Comparison of ENCODE assay signal across 8 mouse cellular contexts in the genomic region with DNA sequence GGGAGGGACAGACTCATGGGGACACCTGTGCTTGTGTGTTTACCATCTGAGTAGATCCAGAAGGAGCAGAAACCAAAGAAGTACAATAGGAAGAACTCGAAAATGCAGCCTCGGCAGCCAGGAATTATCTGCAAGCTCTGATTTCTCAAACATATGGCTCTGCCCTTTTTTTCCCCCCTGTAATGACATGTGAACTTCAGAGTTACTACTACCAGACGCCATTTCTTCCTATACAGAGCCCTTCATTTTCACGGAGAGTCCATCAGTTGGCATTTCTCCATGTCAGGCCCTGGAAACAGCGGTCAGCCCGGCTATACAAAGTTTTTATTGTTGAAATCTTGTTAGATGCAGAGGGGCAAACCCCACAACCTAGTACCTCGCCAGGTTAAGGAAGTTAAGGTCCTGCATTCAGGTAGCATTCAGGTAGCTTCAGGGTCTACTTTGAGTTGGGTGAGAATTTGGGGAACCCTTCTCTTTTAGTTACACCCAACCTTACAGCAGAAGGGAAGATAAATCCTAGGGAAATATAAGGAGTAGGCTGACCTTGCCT. TPM values are rescaled to one million over a fixed set of nuclear protein-coding genes. Genes with fewer than 3 reads are reported as not detected.
A peak's percentile ranks its signal among the peaks of the same experiment; 100 is the strongest.
DNase-seq lines count a peak whose midpoint lies in the region; ATAC-seq and TF ChIP-seq lines count a peak whose summit lies in the region.

No protein-coding gene starts in this region.

- peaks cover 57% of the 10 kb centered on the region for H3K79me2 ChIP-seq in myocyte (ENCODE audit: control insufficient read depth, insufficient read depth)

- TF ChIP-seq CTCF in kidney, postnatal 0 days (IDR thresholded peaks at IDR 0.05; ENCODE audit: low read depth): no peak
- no peak for TF ChIP-seq CTCF in embryonic fibroblast, embryonic 13.5 days (IDR thresholded peaks at IDR 0.05; ENCODE audit: borderline replicate concordance, insufficient read depth, low read length)

- H3K27ac ChIP-seq in kidney, postnatal 0 days: no peak overlapping the region
- no peak overlapping the region for H3K27ac ChIP-seq in embryonic fibroblast, embryonic 13.5 days (ENCODE audit: insufficient read depth, low read length)
- H3K27ac ChIP-seq in intestine, embryonic 14.5 days (ENCODE audit: low read depth): no peak overlapping the region; the same call in 1 of the 2 replicates

- no peak overlapping the region for H3K9ac ChIP-seq in kidney, postnatal 0 days (ENCODE audit: low read depth, low read length)
- peak overlapping the region; percentile 76; the same call in 1 of the 2 replicates for H3K9ac ChIP-seq in intestine, embryonic 14.5 days (ENCODE audit: low read length)

- H3K4me2 ChIP-seq in kidney, postnatal 0 days (ENCODE audit: low read length): peak overlapping the region; percentile 100
- peak overlapping the region; percentile 94 for H3K4me2 ChIP-seq in intestine, embryonic 14.5 days (ENCODE audit: low read length)
- peak overlapping the region; percentile 69 for H3K4me2 ChIP-seq in myocyte (ENCODE audit: low read depth)

- peaks cover 58% of the 10 kb centered on the region for H3K27me3 ChIP-seq in kidney, postnatal 0 days (ENCODE audit: insufficient read depth, low read length)
- H3K27me3 ChIP-seq in intestine, embryonic 14.5 days (replicated peaks; ENCODE audit: control insufficient read depth, insufficient read depth, low read length): peaks cover 41% of the 10 kb centered on the region
- H3K27me3 ChIP-seq in myocyte (ENCODE audit: control insufficient read depth, insufficient read depth, insufficient read length): no peaks in the 10 kb centered on the region

- no peaks in the 10 kb centered on the region for H3K9me3 ChIP-seq in kidney, postnatal 0 days (replicated peaks; ENCODE audit: low read length)
- H3K9me3 ChIP-seq in intestine, embryonic 14.5 days (ENCODE audit: control insufficient read depth, low read length): no peaks in the 10 kb centered on the region

- TF ChIP-seq POLR2A in embryonic fibroblast, embryonic 13.5 days (IDR thresholded peaks at IDR 0.05; ENCODE audit: low read depth, low read length): no peak
- TF ChIP-seq POLR2A in myocyte (IDR thresholded peaks at IDR 0.05; ENCODE audit: insufficient read length, low read depth): no peak

- no peak for DNase-seq in kidney, postnatal 0 days (ENCODE audit: low spot score)
- DNase-seq in kidney, postnatal 4 days: no peak
- no peak for DNase-seq in intestine, embryonic 14.5 days (ENCODE audit: low spot score)
- no peak for DNase-seq in ovary, adult 18-20 months (ENCODE audit: low spot score)
- DNase-seq in cerebellum, adult 9-10 months: no peak
- no peak for DNase-seq in kidney, postnatal 10 days

- H3K36me3 ChIP-seq in kidney, postnatal 0 days (ENCODE audit: insufficient read depth, low read length): no peaks in the 10 kb centered on the region
- H3K36me3 ChIP-seq in intestine, embryonic 14.5 days (ENCODE audit: control insufficient read depth, insufficient read depth, low read length): no peaks in the 10 kb centered on the region
- no peaks in the 10 kb centered on the region for H3K36me3 ChIP-seq in myocyte (ENCODE audit: control insufficient read depth, insufficient read depth)

- peaks cover 6% of the 10 kb centered on the region; the same call in 1 of the 2 replicates for H3K4me1 ChIP-seq in kidney, postnatal 0 days (replicated peaks; ENCODE audit: insufficient read depth, low read length)
- H3K4me1 ChIP-seq in embryonic fibroblast, embryonic 13.5 days (ENCODE audit: control insufficient read depth, insufficient read depth, low read length): no peaks in the 10 kb centered on the region
- peaks cover 47% of the 10 kb centered on the region for H3K4me1 ChIP-seq in intestine, embryonic 14.5 days (replicated peaks; ENCODE audit: control insufficient read depth, insufficient read depth, low read length)

- peak overlapping the region; percentile 80 for H3K4me3 ChIP-seq in kidney, postnatal 0 days (replicated peaks; ENCODE audit: low read depth, low read length)
- H3K4me3 ChIP-seq in embryonic fibroblast, embryonic 13.5 days (ENCODE audit: insufficient read depth, low read length): peak overlapping the region; percentile 69; the same call in 1 of the 2 replicates
- H3K4me3 ChIP-seq in intestine, embryonic 14.5 days (ENCODE audit: low read depth, low read length): peak overlapping the region; percentile 72
- H3K4me3 ChIP-seq in myocyte: peak overlapping the region; percentile 77

- peak overlapping the region; percentile 56 for H3ac ChIP-seq in myocyte (ENCODE audit: control insufficient read depth, insufficient read length)

- WGBS in kidney, postnatal 0 days: 13% methylated on average over 7 of the region's 7 CpGs
- 19% methylated on average over 7 of the region's 7 CpGs for WGBS in intestine, embryonic 14.5 days

- no peak for ATAC-seq in kidney, postnatal 0 days (replicated peaks; ENCODE audit: low FRiP score, low read depth)
- ATAC-seq in intestine, embryonic 14.5 days (replicated peaks; ENCODE audit: low FRiP score, low TSS enrichment, low read depth): no peak

TF ChIP-seq in myocyte, 11 proteins besides CTCF, POLR2A, EP300 and RAD21:
- TF ChIP-seq TCF12 (IDR thresholded peaks at IDR 0.05; ENCODE audit: insufficient read depth, poor library complexity, severe bottlenecking): no peak
- no peak for TF ChIP-seq TCF3 (IDR thresholded peaks at IDR 0.05; ENCODE audit: insufficient read length, low read depth)
- no peak for TF ChIP-seq MAX (IDR thresholded peaks at IDR 0.05; ENCODE audit: low read depth)
- no peak for TF ChIP-seq E2F4 (IDR thresholded peaks at IDR 0.05; ENCODE audit: insufficient read depth)
- TF ChIP-seq USF1 (IDR thresholded peaks at IDR 0.05; ENCODE audit: low read depth): no peak
- TF ChIP-seq REST (IDR thresholded peaks at IDR 0.05; ENCODE audit: insufficient read depth, insufficient read length): no peak
- no peak for TF ChIP-seq MYOG (IDR thresholded peaks at IDR 0.05; ENCODE audit: control insufficient read depth in 1 of 3, insufficient read depth in 1 of 3, insufficient read length in 2 of 3, low read depth in 2 of 3)
- no peak for TF ChIP-seq MYOD1 (IDR thresholded peaks at IDR 0.05; ENCODE audit: control insufficient read depth in 1 of 3, insufficient read length in 2 of 3, low read depth in 2 of 3)
- no peak for TF ChIP-seq POLR2AphosphoS2 (IDR thresholded peaks at IDR 0.05; ENCODE audit: insufficient read length, low read depth)
- TF ChIP-seq CEBPB (IDR thresholded peaks at IDR 0.05; ENCODE audit: insufficient read depth, poor library complexity, severe bottlenecking): no peak

RNA-seq across cellular contexts. Expression of gene Tshz3, which starts 3.2 kb away (rescaled TPM):
- 4.5 and 5.3 TPM in 2 replicates for polyA plus RNA-seq in kidney, postnatal 0 days (2015; fragmentation: Nextera tagmentation; extraction: Ambion mirVana)
- polyA plus RNA-seq in embryonic fibroblast, embryonic 13.5 days (2011; ENCODE audit: insufficient read length, low read depth, missing spikeins): 12.8 and 14.0 TPM in 2 replicates
- polyA plus RNA-seq in intestine, embryonic 14.5 days (2014; fragmentation: Nextera tagmentation; extraction: Ambion mirVana): 23.9 and 25.1 TPM in 2 replicates
- 6.5 TPM for polyA plus RNA-seq in myocyte (2012; fragmentation: generic; extraction: Trizol)
